Mouse (Mus musculus): ENCODE data around the gene Txk.
A peak's percentile ranks its signal among the peaks of the same experiment; 100 is the strongest.

The Txk gene

GRCm38 (mm10) chr5:72752585-72752984, at the start of gene Txk:
Txk (minus strand) TSS chr5:72752777.
- peak; percentile 58 to 62 for DNase-seq

- no peak for DNase-seq
Measured at GRCm38 (mm10) chr5:72798563-72798962, 46.0 kb upstream of the Txk start.

- DNase-seq: no peak
Measured at GRCm38 (mm10) chr5:72796186-72796613, 43.6 kb upstream of the Txk start.

GRCm38 (mm10) chr5:72793309-72793850, 40.8 kb upstream of the Txk start:
- DNase-seq: peak in 1 of 2 experiments; percentile 16

GRCm38 (mm10) chr5:72791789-72792188, 39.2 kb upstream of the Txk start:
- no peak for DNase-seq

GRCm38 (mm10) chr5:72791386-72791785, 38.8 kb upstream of the Txk start:
- DNase-seq: no peak

- DNase-seq: peak; percentile 29 to 33
Measured at GRCm38 (mm10) chr5:72785451-72785850, 32.9 kb upstream of the Txk start.

- no peak for DNase-seq
Measured at GRCm38 (mm10) chr5:72784719-72785118, 32.1 kb upstream of the Txk start.

GRCm38 (mm10) chr5:72783957-72784356, 31.4 kb upstream of the Txk start:
- DNase-seq: no peak

- DNase-seq: no peak
Measured at GRCm38 (mm10) chr5:72783123-72783522, 30.5 kb upstream of the Txk start.

- no peak for DNase-seq
Measured at GRCm38 (mm10) chr5:72781776-72782175, 29.2 kb upstream of the Txk start.

- DNase-seq: no peak
Measured at GRCm38 (mm10) chr5:72776595-72776994, 24.0 kb upstream of the Txk start.

- no peak for DNase-seq
Measured at GRCm38 (mm10) chr5:72776127-72776526, 23.6 kb upstream of the Txk start.

GRCm38 (mm10) chr5:72769841-72770240, 17.3 kb upstream of the Txk start:
- no peak for DNase-seq

- DNase-seq: peak; percentile 60 to 66
Measured at GRCm38 (mm10) chr5:72763546-72763945, 11.0 kb upstream of the Txk start.

- DNase-seq: no peak
Measured at GRCm38 (mm10) chr5:72763025-72763424, 10.4 kb upstream of the Txk start.

- DNase-seq: no peak
Measured at GRCm38 (mm10) chr5:72761758-72762157, 9.2 kb upstream of the Txk start.

GRCm38 (mm10) chr5:72761237-72761636, 8.7 kb upstream of the Txk start:
- DNase-seq: peak; percentile 62 to 79

GRCm38 (mm10) chr5:72758925-72759924, 6.6 kb upstream of the Txk start:
- no peak for DNase-seq

- no peak for DNase-seq
Measured at GRCm38 (mm10) chr5:72757155-72757773, 4.7 kb upstream of the Txk start.

- no peak for DNase-seq
Measured at GRCm38 (mm10) chr5:72755941-72756340, 3.4 kb upstream of the Txk start.

GRCm38 (mm10) chr5:72755035-72755434, 2.5 kb upstream of the Txk start:
- DNase-seq: no peak

GRCm38 (mm10) chr5:72751056-72751758, 1.4 kb downstream of the Txk start:
- no peak for DNase-seq
